Mouse (Mus musculus) bone marrow, adult 2 months (tissue): ENCODE measurements around the gene G3bp2. TPM values are rescaled to one million over a fixed set of nuclear protein-coding genes. Genes with fewer than 3 reads are reported as not detected.
A peak's percentile ranks its signal among the peaks of the same experiment; 100 is the strongest.

Experiments
- H3K27ac ChIP-seq: fragments of 200-500 bp; 2 replicates; pipeline ENCODE4 v1.5.1; 2012; ENCODE audit warnings: low read depth, mild to moderate bottlenecking, control low read depth, inconsistent platforms, low read length; ENCODE audit not compliant: control insufficient read depth, poor library complexity, insufficient read depth
- H3K4me1 ChIP-seq: fragments of 200-500 bp; 2 replicates; pipeline ENCODE4 v1.6.1; 2011; ENCODE audit warnings: low read length; ENCODE audit not compliant: control insufficient read depth, insufficient read depth
- H3K4me3 ChIP-seq: fragments of 200-500 bp; replicated peaks from 2 replicates; pipeline ENCODE3; 2011; ENCODE audit warnings: mild to moderate bottlenecking, low read depth, low read length, control low read depth; ENCODE audit not compliant: control insufficient read depth
- CTCF ChIP-seq: fragments of 200-500 bp; IDR thresholded peaks from 2 replicates; pipeline ENCODE4 v1.5.1; 2011; ENCODE audit warnings: low read length, control low read depth; ENCODE audit not compliant: control insufficient read depth, insufficient read depth
- POLR2A ChIP-seq: fragments of 200-500 bp; IDR thresholded peaks from 2 replicates; pipeline ENCODE4 v1.6.1; 2011; ENCODE audit warnings: low read depth, mild to moderate bottlenecking, control low read depth, low read length, borderline replicate concordance; ENCODE audit not compliant: control insufficient read depth
- WGBS: fragments of 180-500 bp; shearing (Covaris S2); methylation state at CpG from one replicate; pipeline ENCODE4 v1.1.7; 2018; 5-methylcytosine and 5-hydroxymethylcytosine counted together
- polyA plus RNA-seq: library from polyadenylated mRNA; stranded (reverse); fragments of >200 nt; gene quantifications from 2 replicates; pipeline ENCODE4 v1.2.4, GENCODE M21; 2011; ENCODE audit warnings: low replicate concordance; ENCODE audit not compliant: missing spikeins, insufficient read depth, insufficient read length

Gene G3bp2
- polyA plus RNA-seq, 1 experiment, result 46.8 TPM

DNA sequence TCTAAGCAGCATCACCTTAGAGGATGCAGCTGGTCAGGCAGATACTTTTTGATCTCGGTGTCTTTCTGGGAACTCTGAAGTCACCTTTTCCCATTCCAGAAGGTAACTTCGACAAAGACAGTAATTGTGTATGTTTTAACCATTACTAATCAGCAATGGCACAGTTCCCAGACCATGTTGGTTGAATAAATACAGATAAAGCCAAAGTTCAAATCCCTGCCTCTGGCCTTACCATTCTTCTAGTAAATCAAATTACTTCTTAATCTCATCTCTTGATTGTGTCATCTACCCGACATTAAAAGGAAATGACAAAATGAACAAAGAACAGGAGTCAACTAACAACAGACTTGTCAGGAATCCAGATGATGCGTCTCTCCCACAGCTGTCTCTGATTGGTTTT is 38.1 kb upstream of the G3bp2 start:
- Histone ChIP-seq H3K4me3 (no peak overlapping the region), H3K27ac (no peak overlapping the region), H3K4me1 (peaks cover 1% of the 10 kb centered on the region; the same call in 1 of the 2 replicates)
- WGBS, result 70% methylated on average over 4 of the region's 4 CpGs
- TF ChIP-seq POLR2A (no peak), CTCF (no peak)

DNA sequence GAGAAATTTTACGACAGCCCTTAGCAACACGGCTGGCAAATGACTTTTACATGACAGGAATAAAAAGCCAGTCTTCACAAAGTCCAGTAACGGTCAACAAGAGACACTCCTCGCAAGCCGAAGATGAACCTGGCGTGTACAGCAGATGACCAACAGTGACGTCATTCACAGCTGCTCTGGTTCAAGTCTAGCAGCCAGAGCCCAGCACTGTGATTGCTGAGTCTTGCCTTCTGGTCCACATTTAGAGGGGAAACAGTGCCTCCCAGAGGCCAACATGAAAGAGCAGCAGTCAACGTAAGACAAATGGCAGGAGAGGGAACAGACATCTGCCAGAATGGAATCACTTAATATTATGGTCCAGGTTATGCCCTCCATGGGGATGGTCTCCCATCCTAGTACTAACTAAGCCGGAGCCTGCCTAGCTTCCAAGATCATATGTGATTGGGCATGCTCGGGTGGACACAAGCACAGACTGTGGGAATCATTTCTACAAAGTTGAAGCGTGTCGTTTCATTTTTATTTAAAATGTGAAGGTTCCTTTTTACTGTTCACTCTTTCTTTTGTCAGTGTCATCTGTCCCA is 34.4 kb upstream of the G3bp2 start:
- whole genome bisulfite sequencing, result 60% methylated on average over 12 of the region's 12 CpGs

DNA sequence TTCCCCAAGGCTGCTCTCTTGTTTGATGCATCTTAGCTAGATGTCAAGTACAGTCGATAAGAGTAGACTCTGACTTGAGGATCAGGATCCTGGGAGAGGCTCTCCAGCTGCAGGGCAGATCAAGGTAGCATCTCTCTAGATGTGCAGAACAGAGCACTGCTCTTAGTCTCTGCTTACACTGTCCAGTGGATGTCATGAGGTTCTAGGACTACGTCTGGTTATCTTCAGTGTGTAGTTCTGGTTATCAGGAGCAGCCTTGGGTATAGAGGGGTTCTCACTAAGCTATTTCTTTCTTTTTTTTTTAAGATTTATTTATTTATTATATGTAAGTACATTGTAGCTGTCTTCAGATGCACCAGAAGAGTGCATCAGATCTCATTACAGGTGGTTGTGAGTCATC is 31.4 kb upstream of the G3bp2 start:
- Histone ChIP-seq H3K4me3 (no peak overlapping the region), H3K4me1 (no peaks in the 10 kb centered on the region), H3K27ac (no peak overlapping the region)
- 73% methylated on average over 2 of the region's 2 CpGs for WGBS
- TF ChIP-seq POLR2A, result no peak
- TF ChIP-seq CTCF, result no peak

More for the DNA sequence above, 34.4 kb upstream of the G3bp2 start:
- Histone ChIP-seq H3K4me3 (no peak overlapping the region), H3K27ac (no peak overlapping the region), H3K4me1 (no peaks in the 10 kb centered on the region)
- TF ChIP-seq POLR2A (no peak), CTCF (peak; percentile 90)

DNA sequence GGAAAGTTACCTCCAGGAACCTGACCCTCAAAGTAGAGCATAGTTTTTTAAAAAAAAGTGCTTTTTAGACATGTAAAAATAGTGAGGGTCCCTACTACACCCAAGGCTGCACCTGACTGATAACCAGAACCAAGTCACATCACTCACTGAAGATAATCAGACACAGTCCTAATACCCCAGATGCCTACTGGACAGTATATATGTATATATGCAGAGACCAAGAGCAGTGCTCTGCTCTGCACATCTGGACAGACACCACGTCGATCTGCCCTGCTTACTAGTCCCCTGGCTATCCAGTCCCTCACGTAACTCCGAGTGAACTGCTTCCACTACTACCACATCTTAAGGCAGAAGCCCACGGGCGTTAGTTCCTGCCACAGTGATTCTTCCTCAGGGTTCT is 30.7 kb upstream of the G3bp2 start:
- TF ChIP-seq CTCF, result no peak
- no peak for TF ChIP-seq POLR2A

DNA sequence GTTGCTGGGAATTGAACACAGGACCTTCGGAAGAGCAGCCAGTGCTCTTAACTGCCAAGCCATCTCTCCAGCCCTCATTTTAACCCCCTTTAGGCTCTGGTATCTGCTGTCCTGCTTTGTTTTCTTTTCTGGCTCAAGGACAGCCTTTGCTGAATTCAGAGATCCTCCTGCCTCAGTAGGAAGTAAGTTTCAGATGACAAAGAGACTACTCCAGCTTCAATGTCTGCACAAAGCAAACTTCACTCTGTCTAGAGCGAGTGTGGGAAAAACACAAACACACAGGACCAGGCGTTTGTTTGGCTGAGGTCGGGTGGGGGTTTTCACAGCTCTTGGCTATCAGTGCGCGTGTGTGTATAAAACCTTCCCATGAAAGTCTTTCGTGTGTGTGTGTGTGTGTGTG is 30.0 kb upstream of the G3bp2 start:
- no peak overlapping the region for H3K27ac ChIP-seq
- TF ChIP-seq CTCF (no peak), POLR2A (no peak)
- H3K4me3 ChIP-seq, result no peak overlapping the region
- H3K4me1 ChIP-seq, result no peaks in the 10 kb centered on the region
- 85% methylated on average over 7 of the region's 7 CpGs for WGBS

More for the DNA sequence above, 30.7 kb upstream of the G3bp2 start:
- Histone ChIP-seq H3K4me1 (no peaks in the 10 kb centered on the region), H3K27ac (no peak overlapping the region), H3K4me3 (no peak overlapping the region)
- 49% methylated on average over 6 of the region's 6 CpGs for WGBS

DNA sequence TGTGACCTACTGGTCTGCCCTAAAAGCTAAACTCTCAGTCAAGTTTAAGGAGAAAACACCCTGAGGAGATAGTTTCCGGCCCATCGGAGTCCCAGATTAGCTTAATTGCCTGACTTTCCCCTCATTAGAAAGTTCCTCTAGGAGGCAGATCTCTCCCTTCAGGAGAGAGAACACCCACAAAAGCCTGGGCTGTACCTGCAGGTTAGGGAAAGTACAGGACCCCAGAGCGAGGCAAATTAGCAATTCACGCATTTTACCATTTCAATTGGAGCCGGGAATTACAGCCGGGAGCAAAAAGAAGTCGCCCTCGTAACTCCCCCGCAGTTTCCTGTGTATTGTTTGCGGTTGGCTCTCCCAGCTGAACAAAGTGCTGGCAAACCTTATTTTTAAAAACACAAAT is 29.1 kb upstream of the G3bp2 start:
- Histone ChIP-seq H3K27ac (no peak overlapping the region), H3K4me3 (no peak overlapping the region), H3K4me1 (no peaks in the 10 kb centered on the region)
- WGBS, result 16% methylated on average over 10 of the region's 10 CpGs
- TF ChIP-seq CTCF, result no peak
- no peak for TF ChIP-seq POLR2A

DNA sequence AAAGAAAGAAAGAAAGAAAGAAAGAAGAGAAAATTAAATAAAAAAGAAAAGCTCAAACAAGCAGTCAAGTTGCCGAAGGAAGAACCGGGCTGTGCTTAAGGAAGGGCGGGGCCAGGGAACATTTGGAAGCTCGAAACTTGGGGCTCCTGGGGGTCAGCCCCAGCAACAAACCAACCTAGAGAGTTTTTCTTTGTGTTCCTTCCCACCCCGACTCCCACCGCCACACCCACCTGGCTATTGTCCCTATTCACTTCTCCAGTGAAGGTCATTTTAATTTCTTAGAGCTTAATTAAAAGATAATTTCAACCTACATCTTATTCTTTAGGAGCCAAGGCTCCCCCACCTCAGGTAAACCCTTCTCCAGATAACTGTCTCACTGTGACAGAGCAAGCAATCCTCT is 28.7 kb upstream of the G3bp2 start:
- WGBS, result 19% methylated on average over 6 of the region's 6 CpGs
- H3K27ac ChIP-seq, result no peak overlapping the region
- peaks cover 1% of the 10 kb centered on the region for H3K4me1 ChIP-seq
- H3K4me3 ChIP-seq, result no peak overlapping the region
- TF ChIP-seq CTCF (no peak), POLR2A (no peak)

DNA sequence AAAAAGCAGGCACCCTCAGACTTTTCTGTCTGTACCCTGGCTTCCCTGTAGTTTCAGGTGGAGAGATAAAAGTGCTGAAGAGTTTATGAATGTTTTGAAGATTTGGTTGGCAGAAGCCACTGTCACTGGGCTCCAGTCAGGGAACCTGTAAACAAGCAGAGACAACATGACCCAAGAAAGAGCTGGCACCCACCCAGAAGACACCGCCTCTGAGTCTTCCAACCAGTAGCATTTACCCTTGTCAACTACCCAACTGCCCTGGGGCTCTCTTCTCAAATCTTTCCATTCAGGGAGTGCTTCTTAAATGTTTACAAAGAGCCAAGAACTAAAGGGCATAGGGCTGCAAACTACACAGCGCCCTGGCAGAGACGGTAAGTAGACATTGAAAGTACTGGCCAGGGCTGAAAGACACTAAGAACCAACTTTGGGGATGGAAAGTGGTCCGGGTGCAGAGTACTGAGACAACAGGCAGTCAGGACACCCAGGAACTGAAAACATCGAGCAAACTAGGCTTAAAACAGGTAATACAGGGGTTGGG is 27.4 kb upstream of the G3bp2 start:
- Histone ChIP-seq H3K27ac (no peak overlapping the region), H3K4me1 (peaks cover 1% of the 10 kb centered on the region), H3K4me3 (no peak overlapping the region)
- TF ChIP-seq CTCF, result no peak
- TF ChIP-seq POLR2A, result no peak
- WGBS, result 85% methylated on average over 5 of the region's 5 CpGs

DNA sequence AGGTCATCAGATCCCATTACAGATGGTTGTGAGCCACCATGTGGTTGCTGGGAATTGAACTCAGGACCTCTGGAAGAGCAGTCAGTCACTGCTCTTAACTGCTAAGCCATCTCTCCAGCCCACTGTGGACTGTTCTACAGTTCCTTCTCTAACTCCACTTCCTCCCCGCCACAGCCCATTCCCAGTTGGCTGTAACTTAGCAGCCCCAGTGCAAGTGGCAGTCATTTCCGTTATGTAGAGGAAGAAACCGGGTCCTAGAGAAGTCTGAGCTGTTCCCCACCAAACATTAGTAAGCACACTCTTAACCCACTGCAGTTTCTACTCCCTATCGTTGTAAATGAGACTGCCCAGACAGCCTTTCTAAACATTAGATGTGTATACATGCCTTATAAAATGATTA is 23.8 kb upstream of the G3bp2 start:
- H3K4me3 ChIP-seq, result no peak overlapping the region
- TF ChIP-seq CTCF, result no peak
- no peak for TF ChIP-seq POLR2A
- H3K4me1 ChIP-seq, result peaks cover 1% of the 10 kb centered on the region
- no peak overlapping the region for H3K27ac ChIP-seq
- 22% methylated on average over 4 of the region's 4 CpGs for WGBS
